Mouse (Mus musculus) intestine, embryonic 14.5 days (tissue): Measurements from ENCODE around the gene Ttc21b. TPM values are rescaled to one million over a fixed set of nuclear protein-coding genes. Genes with fewer than 3 reads are reported as not detected.

Source experiments
- ATAC-seq: fragments of 200-750 bp; cut with Nextera tagmentation; replicated peaks from 2 replicates; pipeline ENCODE4 v1.8.0; 2017; ENCODE audit warnings: low read depth, moderate number of reproducible peaks, moderate TSS enrichment, moderate library complexity; ENCODE audit not compliant: low FRiP score, low TSS enrichment
- DNase-seq: peaks from one replicate; pipeline ENCODE4 v3.0.0-alpha.2; 2018; ENCODE audit warnings: low spot score
- H3K27ac ChIP-seq: fragments of 300-500 bp; sonication (generic); 2 replicates; pipeline ENCODE4 v1.5.1; 2014; ENCODE audit warnings: low read depth, mild to moderate bottlenecking, control low read depth
- H3K27me3 ChIP-seq: fragments of 300-500 bp; sonication (generic); replicated peaks from 2 replicates; pipeline ENCODE4 v1.6.1; 2014; ENCODE audit warnings: low read length, control low read depth; ENCODE audit not compliant: control insufficient read depth, insufficient read depth
- H3K36me3 ChIP-seq: fragments of 300-500 bp; sonication (generic); 2 replicates; pipeline ENCODE4 v1.6.1; 2014; ENCODE audit warnings: low read length, control low read depth; ENCODE audit not compliant: control insufficient read depth, insufficient read depth
- H3K4me1 ChIP-seq: fragments of 300-500 bp; sonication (generic); replicated peaks from 2 replicates; pipeline ENCODE4 v1.6.1; 2014; ENCODE audit warnings: low read length, control low read depth, mixed read lengths; ENCODE audit not compliant: control insufficient read depth, insufficient read depth
- H3K4me2 ChIP-seq: fragments of 300-500 bp; sonication (generic); 2 replicates; pipeline ENCODE4 v1.6.1; 2014; ENCODE audit warnings: low read length
- H3K4me3 ChIP-seq: fragments of 300-500 bp; sonication (generic); 2 replicates; pipeline ENCODE4 v1.5.1; 2014; ENCODE audit warnings: low read depth, low read length, control low read depth, mixed read lengths
- H3K9ac ChIP-seq: fragments of 300-500 bp; sonication (generic); 2 replicates; pipeline ENCODE4 v1.6.1; 2014; ENCODE audit warnings: mild to moderate bottlenecking, low read length
- H3K9me3 ChIP-seq: fragments of 300-500 bp; sonication (generic); 2 replicates; pipeline ENCODE4 v1.6.1; 2016; ENCODE audit warnings: low read length, control low read depth; ENCODE audit not compliant: control insufficient read depth
- WGBS: fragments of 180-500 bp; shearing (Covaris S2); extraction: QIAGEN DNeasy Blood & Tissue Kit; methylation state at CpG from one replicate; pipeline ENCODE4 v1.1.7; 2014; 5-methylcytosine and 5-hydroxymethylcytosine counted together
- polyA plus RNA-seq: library from polyadenylated mRNA; unstranded; fragments of >200 nt; fragmentation: Nextera tagmentation; extraction: Ambion mirVana; gene quantifications from 2 replicates; pipeline ENCODE4 v1.2.1, GENCODE M21; 2014

The Ttc21b gene
- polyA plus RNA-seq, 1 experiment from 2014 or later, result 14.2 TPM

DNA sequence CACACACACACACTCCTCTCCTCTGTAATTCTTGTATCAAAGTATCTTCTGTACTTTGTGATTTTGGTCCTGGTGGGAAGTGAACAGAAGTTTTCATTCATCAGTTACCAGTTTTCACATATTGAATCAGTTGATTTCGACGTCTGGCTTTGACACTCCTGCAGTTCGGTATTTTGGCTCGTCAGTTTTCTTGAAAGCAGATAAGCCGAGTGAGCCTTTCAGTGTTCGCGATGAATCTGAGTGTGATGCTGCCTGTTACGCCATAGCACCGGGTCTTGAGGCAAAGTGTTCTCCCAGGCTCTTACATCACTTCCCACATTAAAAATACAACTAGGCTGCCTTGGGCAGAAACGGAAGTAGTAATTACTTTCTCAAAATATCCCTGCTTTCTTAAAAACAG lies 76.6 kb downstream of the Ttc21b start:
- H3K27ac ChIP-seq, result no peak overlapping the region
- H3K4me1 ChIP-seq, result no peaks in the 10 kb centered on the region
- no peak overlapping the region for H3K4me2 ChIP-seq
- DNase-seq (no peak), ATAC-seq (no peak)
- H3K27me3 ChIP-seq, result no peaks in the 10 kb centered on the region
- no peaks in the 10 kb centered on the region for H3K9me3 ChIP-seq
- H3K9ac ChIP-seq, result no peak overlapping the region
- H3K4me3 ChIP-seq, result no peak overlapping the region
- WGBS, result 71% methylated on average over 10 of the region's 10 CpGs
- 0 out of 2 replicates have a peak, but pooled peaks cover under 1% of the 10 kb centered on the region for H3K36me3 ChIP-seq

DNA sequence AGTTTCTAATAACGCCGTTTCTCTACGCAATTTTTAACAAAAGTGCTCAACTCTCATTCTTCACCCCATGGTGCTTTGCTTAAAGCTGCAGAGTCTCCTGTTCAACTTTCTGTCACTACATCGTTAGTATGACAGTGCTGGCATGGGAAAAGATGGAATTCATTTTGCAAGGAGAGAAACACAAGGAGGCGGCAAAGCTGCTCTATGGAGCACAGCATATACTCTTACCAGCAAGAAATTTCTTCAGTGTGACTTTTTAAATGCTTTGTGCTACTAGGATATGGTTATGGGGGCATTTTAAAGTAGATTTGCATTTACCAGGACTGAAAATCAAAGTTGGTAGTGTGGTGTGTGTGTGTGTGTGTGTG lies 77.6 kb downstream of the Ttc21b start:
- no peak for ATAC-seq
- no peaks in the 10 kb centered on the region for H3K36me3 ChIP-seq
- H3K4me2 ChIP-seq, result no peak overlapping the region
- H3K27me3 ChIP-seq, result no peaks in the 10 kb centered on the region
- no peak for DNase-seq
- H3K9ac ChIP-seq, result no peak overlapping the region
- H3K27ac ChIP-seq, result no peak overlapping the region
- H3K4me1 ChIP-seq, result no peaks in the 10 kb centered on the region
- H3K4me3 ChIP-seq, result no peak overlapping the region
- H3K9me3 ChIP-seq, result no peaks in the 10 kb centered on the region
- WGBS, result 91% methylated on average over 5 of the region's 5 CpGs

DNA sequence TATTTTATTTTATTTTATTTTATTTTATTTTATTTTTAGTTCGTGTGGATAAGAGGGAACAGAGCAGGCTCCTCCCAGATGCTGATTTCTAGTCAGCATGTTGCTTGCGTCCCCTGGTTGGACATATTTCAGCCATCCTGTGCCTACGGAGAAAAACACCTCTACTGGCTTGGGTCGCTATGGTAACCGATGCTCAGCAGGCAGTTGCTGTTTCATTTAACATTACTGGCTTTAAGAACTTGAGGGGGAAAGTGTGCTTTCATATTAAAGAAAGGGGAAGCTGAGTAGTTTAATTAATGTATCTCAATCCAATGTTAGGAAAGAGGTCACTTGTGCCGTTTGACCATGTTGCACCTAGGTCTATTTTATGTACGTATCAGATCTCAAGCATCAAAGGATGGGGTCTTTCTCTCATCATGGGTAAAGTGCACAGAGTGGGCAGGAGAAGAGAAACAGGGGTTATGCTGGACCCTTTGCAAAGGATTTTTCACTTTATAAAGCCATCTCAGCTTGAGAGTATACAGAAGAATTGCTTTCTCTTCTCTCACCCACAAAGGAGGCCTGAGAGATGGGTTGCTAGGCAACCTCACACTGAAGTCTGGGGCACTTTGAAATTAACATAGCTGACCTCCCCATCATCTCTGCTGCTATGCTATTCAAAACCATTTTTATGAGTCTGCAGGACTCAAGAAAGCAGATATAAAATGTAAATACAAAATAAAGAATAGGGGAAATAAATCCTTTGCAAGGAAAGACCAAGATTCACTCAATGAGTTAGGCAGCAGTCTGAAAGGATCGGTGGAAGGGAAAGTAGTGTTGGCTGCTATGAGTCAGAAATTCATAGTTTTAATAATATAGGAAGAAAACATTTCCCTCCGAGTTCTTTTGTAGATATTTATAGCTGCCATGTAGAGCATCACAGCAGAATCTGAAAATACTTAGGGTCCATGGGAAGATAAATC lies 78.2 kb downstream of the Ttc21b start:
- no peaks in the 10 kb centered on the region for H3K36me3 ChIP-seq
- WGBS, result 72% methylated on average over 9 of the region's 9 CpGs
- H3K4me1 ChIP-seq, result no peaks in the 10 kb centered on the region
- H3K27ac ChIP-seq, result no peak overlapping the region
- no peak overlapping the region for H3K4me3 ChIP-seq
- H3K9ac ChIP-seq, result no peak overlapping the region
- H3K27me3 ChIP-seq, result no peaks in the 10 kb centered on the region
- H3K9me3 ChIP-seq, result no peaks in the 10 kb centered on the region
- no peak overlapping the region for H3K4me2 ChIP-seq
- DNase-seq (no peak), ATAC-seq (no peak)

DNA sequence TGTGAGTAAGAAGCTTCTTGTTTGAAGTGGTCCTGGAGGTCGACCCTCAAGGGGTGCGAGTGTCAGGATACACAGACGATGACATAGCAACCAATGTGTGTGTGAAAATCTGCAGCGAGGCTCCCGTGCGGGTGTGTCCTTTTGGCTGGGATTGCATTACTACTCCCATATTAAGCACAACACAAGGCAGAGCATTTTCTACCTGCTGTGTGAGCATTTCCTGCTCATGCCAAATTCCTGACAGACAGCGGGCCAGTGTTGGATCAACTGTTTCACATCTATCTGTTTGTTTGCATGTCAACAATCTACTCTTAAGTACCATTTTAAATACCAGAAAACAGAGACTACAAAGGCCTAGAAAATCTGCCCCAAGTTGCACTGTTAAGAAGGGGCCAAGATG lies 79.4 kb downstream of the Ttc21b start:
- H3K4me1 ChIP-seq, result no peaks in the 10 kb centered on the region
- no peak overlapping the region for H3K9ac ChIP-seq
- WGBS, result 82% methylated on average over 7 of the region's 7 CpGs
- H3K9me3 ChIP-seq, result no peaks in the 10 kb centered on the region
- H3K27me3 ChIP-seq, result no peaks in the 10 kb centered on the region
- no peak overlapping the region for H3K27ac ChIP-seq
- no peak overlapping the region for H3K4me2 ChIP-seq
- no peak overlapping the region for H3K4me3 ChIP-seq
- ATAC-seq, result no peak
- no peaks in the 10 kb centered on the region for H3K36me3 ChIP-seq
- no peak for DNase-seq

DNA sequence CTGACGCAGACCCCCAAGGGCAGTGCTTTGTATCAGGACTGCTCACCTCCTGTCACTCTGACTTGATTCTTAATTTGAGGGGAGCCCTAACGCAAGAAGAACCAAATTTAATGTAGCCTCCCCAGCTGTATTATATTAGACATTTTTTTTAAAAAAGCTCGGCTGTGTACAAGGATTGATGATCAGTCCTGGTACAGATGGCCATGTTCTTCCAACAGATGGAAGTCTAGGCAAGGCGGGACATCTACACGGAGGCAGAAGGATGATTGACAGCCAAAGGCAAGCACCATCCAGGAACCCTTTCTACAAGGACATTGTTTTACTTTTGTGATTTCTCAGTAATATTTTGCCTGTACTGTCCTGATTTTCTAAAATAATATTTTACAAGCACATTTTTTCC lies 83.3 kb downstream of the Ttc21b start:
- Histone ChIP-seq H3K4me2 (no peak overlapping the region), H3K9me3 (no peaks in the 10 kb centered on the region), H3K27ac (no peak overlapping the region), H3K4me1 (no peaks in the 10 kb centered on the region), H3K9ac (no peak overlapping the region), H3K36me3 (no peaks in the 10 kb centered on the region), H3K4me3 (no peak overlapping the region), H3K27me3 (no peaks in the 10 kb centered on the region)
- DNase-seq (no peak), ATAC-seq (no peak)
- 76% methylated on average over 5 of the region's 5 CpGs for WGBS

DNA sequence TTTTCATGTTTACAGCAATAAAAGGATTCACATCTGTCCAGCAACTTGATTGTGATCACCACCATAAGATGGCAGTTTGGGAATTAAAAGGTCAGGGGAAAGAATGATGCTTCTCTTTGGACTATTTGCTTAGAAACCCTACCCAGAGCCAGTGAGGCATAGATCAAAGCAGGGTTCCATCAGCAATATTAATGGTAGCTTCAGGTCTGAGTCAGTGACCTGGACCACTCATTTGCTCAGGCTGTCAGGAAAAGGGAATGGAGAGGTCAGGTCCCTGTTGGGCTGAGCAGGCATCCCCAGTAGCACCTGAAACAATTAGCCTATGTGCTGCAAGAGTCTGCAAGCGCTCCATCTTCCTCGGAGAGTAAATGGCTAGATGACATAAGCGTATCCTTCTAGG lies 84.8 kb downstream of the Ttc21b start:
- Histone ChIP-seq H3K36me3 (no peaks in the 10 kb centered on the region), H3K4me1 (no peaks in the 10 kb centered on the region), H3K9me3 (no peaks in the 10 kb centered on the region), H3K9ac (no peak overlapping the region), H3K27ac (no peak overlapping the region), H3K27me3 (no peaks in the 10 kb centered on the region), H3K4me3 (no peak overlapping the region), H3K4me2 (no peak overlapping the region)
- DNase-seq (no peak), ATAC-seq (no peak)
- WGBS, result 92% methylated on average over 3 of the region's 3 CpGs

GRCm38 (mm10) chr2:66170721-66171120 lies 85.7 kb downstream of the Ttc21b start:
- Histone ChIP-seq H3K27me3 (no peaks in the 10 kb centered on the region), H3K4me3 (no peak overlapping the region), H3K9ac (no peak overlapping the region), H3K4me1 (no peaks in the 10 kb centered on the region), H3K4me2 (no peak overlapping the region), H3K27ac (no peak overlapping the region), H3K36me3 (no peaks in the 10 kb centered on the region), H3K9me3 (no peaks in the 10 kb centered on the region)
- ATAC-seq (no peak), DNase-seq (no peak)
- 54% methylated on average over 11 of the region's 11 CpGs for WGBS

DNA sequence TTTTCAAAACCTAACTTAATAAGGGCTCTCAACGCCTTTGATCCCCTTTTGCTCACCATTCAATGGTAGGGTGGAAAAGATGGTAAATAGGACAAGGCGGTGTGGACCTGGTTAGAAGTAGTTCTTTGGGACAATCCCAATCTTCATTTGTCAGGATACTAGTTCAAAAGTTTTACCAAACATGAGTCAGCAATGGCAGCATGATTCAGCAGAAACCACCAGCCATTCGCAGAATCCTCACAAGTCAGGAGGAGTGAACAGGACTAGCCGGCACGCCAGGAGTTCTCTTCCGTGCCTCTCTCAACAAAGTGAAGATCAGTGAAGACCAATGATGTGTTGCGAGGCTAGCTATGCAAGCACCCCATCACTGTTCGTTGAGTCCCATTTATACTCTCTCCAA lies 91.4 kb downstream of the Ttc21b start:
- ATAC-seq (no peak), DNase-seq (no peak)
- H3K9ac ChIP-seq, result no peak overlapping the region
- no peak overlapping the region for H3K4me2 ChIP-seq
- H3K9me3 ChIP-seq, result no peaks in the 10 kb centered on the region
- H3K27ac ChIP-seq, result no peak overlapping the region
- no peaks in the 10 kb centered on the region for H3K27me3 ChIP-seq
- H3K36me3 ChIP-seq, result no peaks in the 10 kb centered on the region
- H3K4me1 ChIP-seq, result no peaks in the 10 kb centered on the region
- 93% methylated on average over 8 of the region's 8 CpGs for WGBS
- H3K4me3 ChIP-seq, result no peak overlapping the region
